ENCODE assay signal across 16 mouse cellular contexts in the genomic region with DNA sequence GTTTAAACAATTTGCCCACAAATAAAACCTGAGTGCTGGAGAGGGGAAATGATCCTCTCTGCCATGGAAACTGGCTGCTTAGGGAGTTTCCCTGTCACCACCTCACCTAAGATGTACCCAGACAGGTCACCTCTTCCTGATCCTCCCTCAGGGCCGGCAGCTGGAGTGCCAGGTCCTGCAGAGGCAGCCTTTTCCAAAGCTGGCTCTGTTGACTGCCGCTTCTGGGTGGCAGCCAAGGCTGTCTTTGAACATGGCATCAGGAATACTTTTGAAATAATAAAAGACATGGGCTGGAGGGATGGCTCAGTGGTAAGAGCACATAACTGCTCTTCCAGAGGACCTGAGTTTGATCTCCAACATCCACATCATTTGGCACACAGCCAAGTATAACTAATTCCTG. TPM values are rescaled to one million over a fixed set of nuclear protein-coding genes. Genes with fewer than 3 reads are reported as not detected.
DNase-seq lines count a peak whose midpoint lies in the region; ATAC-seq lines count a peak whose summit lies in the region.
"Had no signal": no experiment of that assay in that cellular context is flagged by ENCODE, and none has a peak within 500 bp of the region (broad histone marks: within the 10 kb centered on the region; RNA-seq: fewer than 3 reads in every experiment).

No protein-coding gene starts in this region.

- no peak overlapping the region for H3K9ac ChIP-seq in embryonic facial prominence, embryonic 14.5 days (ENCODE audit: low read depth, low read length)
- H3K9ac ChIP-seq: liver, embryonic 14.5 days; midbrain, embryonic 12.5 days had no signal

- 81% methylated on average over 2 of the region's 2 CpGs for WGBS in embryonic facial prominence, embryonic 14.5 days
- WGBS in embryonic facial prominence, embryonic 10.5 days = 93% methylated on average over 2 of the region's 2 CpGs
- WGBS in heart, embryonic 10.5 days = 92% methylated on average over 2 of the region's 2 CpGs

- ATAC-seq in embryonic facial prominence, embryonic 14.5 days (ENCODE audit: low read depth) = no peak

- H3K4me2 ChIP-seq in embryonic facial prominence, embryonic 14.5 days (ENCODE audit: low read depth, low read length) = no peak overlapping the region
- H3K4me2 ChIP-seq: midbrain, embryonic 12.5 days had no signal

- no peak overlapping the region for H3K4me3 ChIP-seq in embryonic facial prominence, embryonic 14.5 days (ENCODE audit: low read depth, low read length)
- no peak overlapping the region for H3K4me3 ChIP-seq in embryonic facial prominence, embryonic 10.5 days
- no peak overlapping the region for H3K4me3 ChIP-seq in heart, embryonic 10.5 days
- H3K4me3 ChIP-seq: midbrain, embryonic 12.5 days had no signal

- no peak overlapping the region for H3K27ac ChIP-seq in embryonic facial prominence, embryonic 14.5 days (replicated peaks; ENCODE audit: low read depth, low read length)
- no peak overlapping the region for H3K27ac ChIP-seq in embryonic facial prominence, embryonic 10.5 days (replicated peaks)
- H3K27ac ChIP-seq in heart, embryonic 10.5 days = no peak overlapping the region
- H3K27ac ChIP-seq: kidney, postnatal 0 days; liver, embryonic 14.5 days; midbrain, embryonic 12.5 days had no signal

- 0 out of 2 replicates have a peak, but pooled peaks cover 4% of the 10 kb centered on the region for H3K4me1 ChIP-seq in embryonic facial prominence, embryonic 14.5 days (ENCODE audit: control insufficient read depth, insufficient read depth, low read length)
- peaks cover 5% of the 10 kb centered on the region for H3K4me1 ChIP-seq in embryonic facial prominence, embryonic 10.5 days
- no peaks in the 10 kb centered on the region for H3K4me1 ChIP-seq in heart, embryonic 10.5 days

- no peaks in the 10 kb centered on the region for H3K9me3 ChIP-seq in embryonic facial prominence, embryonic 14.5 days (ENCODE audit: control insufficient read depth, low read length)
- no peaks in the 10 kb centered on the region for H3K9me3 ChIP-seq in embryonic facial prominence, embryonic 10.5 days
- H3K9me3 ChIP-seq in heart, embryonic 10.5 days = no peaks in the 10 kb centered on the region
- H3K9me3 ChIP-seq: midbrain, embryonic 12.5 days had no signal

- no peaks in the 10 kb centered on the region for H3K27me3 ChIP-seq in embryonic facial prominence, embryonic 14.5 days (replicated peaks; ENCODE audit: control insufficient read depth, insufficient read depth, low read length)
- H3K27me3 ChIP-seq in embryonic facial prominence, embryonic 10.5 days (replicated peaks; ENCODE audit: low read depth, poor library complexity, severe bottlenecking) = no peaks in the 10 kb centered on the region
- H3K27me3 ChIP-seq in heart, embryonic 10.5 days (ENCODE audit: insufficient read depth, poor library complexity, severe bottlenecking) = no peaks in the 10 kb centered on the region
- H3K27me3 ChIP-seq: midbrain, embryonic 12.5 days had no signal

- 0 out of 2 replicates have a peak, but pooled peaks cover 12% of the 10 kb centered on the region for H3K36me3 ChIP-seq in embryonic facial prominence, embryonic 14.5 days (ENCODE audit: control insufficient read depth, insufficient read depth, low read length)
- H3K36me3 ChIP-seq in embryonic facial prominence, embryonic 10.5 days (replicated peaks) = peaks cover 41% of the 10 kb centered on the region
- H3K36me3 ChIP-seq in heart, embryonic 10.5 days = peaks cover 20% of the 10 kb centered on the region

- DNase-seq in embryonic facial prominence, embryonic 14.5 days (ENCODE audit: low spot score) = peak; percentile 13
- no peak for DNase-seq in embryonic facial prominence, embryonic 10.5 days (ENCODE audit: low spot score)
- DNase-seq in heart, postnatal 4 days = peak; percentile 50
- DNase-seq in heart, embryonic 10.5 days (ENCODE audit: low spot score) = no peak
- peak; percentile 13 for DNase-seq in right cerebral cortex, postnatal 4 days
- DNase-seq in right cerebral cortex, postnatal 10 days (ENCODE audit: low spot score in 2 of 2) = no peak
- peak; percentile 27 to 42 for DNase-seq in cerebellum, postnatal 25 days
- DNase-seq in spleen, adult 18-20 months = no peak
- DNase-seq: layer of hippocampus, adult 9-11 months; lung, postnatal 36 days; thymus, postnatal 25 days had no signal

RNA-seq across cellular contexts. Expression of a gene that starts 5.2 kb away (rescaled TPM):
- 33.1 and 34.5 TPM in 2 replicates for polyA plus RNA-seq in embryonic facial prominence, embryonic 14.5 days (2014; fragmentation: Nextera tagmentation; extraction: Ambion mirVana)
- 56.2 and 59.7 TPM in 2 replicates for polyA plus RNA-seq in embryonic facial prominence, embryonic 10.5 days (2016; fragmentation: Nextera tagmentation; extraction: Ambion mirVana)
- 1 to 10 TPM; 6.1 to 7.8 TPM for total RNA-seq in heart, postnatal 4 days (2021)
- 36.5 and 47.6 TPM in 2 replicates for polyA plus RNA-seq in heart, embryonic 10.5 days (2016; fragmentation: Nextera tagmentation; extraction: Ambion mirVana)

RNA-seq across cellular contexts. Expression of a gene that starts 22.1 kb away (rescaled TPM):
- polyA plus RNA-seq in embryonic facial prominence, embryonic 14.5 days (2014; fragmentation: Nextera tagmentation; extraction: Ambion mirVana) = 0.18 and 0.19 TPM in 2 replicates
- 0.14 and 0.15 TPM in 2 replicates for polyA plus RNA-seq in embryonic facial prominence, embryonic 10.5 days (2016; fragmentation: Nextera tagmentation; extraction: Ambion mirVana)
- not detected for total RNA-seq in heart, postnatal 4 days (2021)
- 0.11 TPM in 1 of 2 replicates, not detected in the other for polyA plus RNA-seq in heart, embryonic 10.5 days (2016; fragmentation: Nextera tagmentation; extraction: Ambion mirVana)
- total RNA-seq: MEL had no signal
- polyA plus RNA-seq: intestine, embryonic 14.5 days; kidney, postnatal 0 days had no signal

RNA-seq across cellular contexts. Expression of a gene that starts 22.3 kb away (rescaled TPM):
- polyA plus RNA-seq in embryonic facial prominence, embryonic 14.5 days (2014; fragmentation: Nextera tagmentation; extraction: Ambion mirVana) = 485 and 532 TPM in 2 replicates
- polyA plus RNA-seq in embryonic facial prominence, embryonic 10.5 days (2016; fragmentation: Nextera tagmentation; extraction: Ambion mirVana) = 888 and 890 TPM in 2 replicates
- total RNA-seq in heart, postnatal 4 days (2021) = 100 to 1,000 TPM; 104 to 109 TPM
- polyA plus RNA-seq in heart, embryonic 10.5 days (2016; fragmentation: Nextera tagmentation; extraction: Ambion mirVana) = 412 and 609 TPM in 2 replicates

Comparison
In these comparisons a context has a peak if more than half of its experiments do, and no peak if none do; other contexts are left out.
1. DNase-seq: peak in embryonic facial prominence, embryonic 14.5 days (single experiment), heart, postnatal 4 days (single experiment), right cerebral cortex, postnatal 4 days (single experiment) and cerebellum, postnatal 25 days (2 of 2); none in embryonic facial prominence, embryonic 10.5 days (single experiment), heart, embryonic 10.5 days (single experiment), right cerebral cortex, postnatal 10 days (0 of 2) and spleen, adult 18-20 months (0 of 2).